In the genomic region with DNA sequence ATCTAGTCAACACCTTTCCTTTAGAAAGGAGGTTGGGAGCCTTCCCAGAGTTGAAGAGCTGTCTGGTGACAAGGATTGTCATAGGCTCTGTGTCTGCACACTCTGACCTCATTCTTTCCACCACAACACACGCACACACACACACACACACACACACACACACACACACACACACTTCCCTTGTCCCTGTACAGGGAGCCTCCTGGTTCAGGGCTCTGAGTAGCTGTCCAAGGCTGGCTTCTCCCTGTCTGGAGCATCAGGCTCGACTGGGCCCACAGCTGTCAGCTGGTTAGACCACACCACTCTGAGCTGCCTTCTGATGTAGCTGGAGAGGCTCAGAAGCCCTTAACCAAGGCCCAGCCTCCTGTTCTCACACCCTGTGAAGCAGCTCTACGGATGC, we compare ENCODE assay signal across 25 mouse cellular contexts.
DNase-seq lines count a peak whose midpoint lies in the region; ATAC-seq lines count a peak whose summit lies in the region.
"Had no signal": no experiment of that assay in that cellular context is flagged by ENCODE, and none has a peak within 500 bp of the region (broad histone marks: within the 10 kb centered on the region; RNA-seq: fewer than 3 reads in every experiment).

No protein-coding gene starts in this region.

- H3K4me2 ChIP-seq in embryonic facial prominence, embryonic 13.5 days, result no peak overlapping the region
- no peak overlapping the region for H3K4me2 ChIP-seq in heart, embryonic 14.5 days (ENCODE audit: low read length)
- H3K4me2 ChIP-seq in hindbrain, embryonic 16.5 days (ENCODE audit: low read length), result no peak overlapping the region
- no peak overlapping the region for H3K4me2 ChIP-seq in hindbrain, embryonic 11.5 days (replicated peaks; ENCODE audit: low read depth, low read length)
- no peak overlapping the region for H3K4me2 ChIP-seq in kidney, embryonic 16.5 days (replicated peaks; ENCODE audit: low read depth, low read length)
- H3K4me2 ChIP-seq: forebrain, embryonic 12.5 days; hindbrain, embryonic 15.5 days; intestine, embryonic 15.5 days had no signal

- H3K4me3 ChIP-seq in embryonic facial prominence, embryonic 13.5 days, result no peak overlapping the region
- H3K4me3 ChIP-seq in embryonic facial prominence, embryonic 10.5 days, result no peak overlapping the region
- H3K4me3 ChIP-seq in heart, embryonic 14.5 days (ENCODE audit: control insufficient read depth in 1 of 2, insufficient read depth in 1 of 2, low read depth in 1 of 2, low read length in 2 of 2), result no peak overlapping the region
- no peak overlapping the region for H3K4me3 ChIP-seq in hindbrain, embryonic 16.5 days (ENCODE audit: low read length)
- H3K4me3 ChIP-seq in hindbrain, embryonic 11.5 days (ENCODE audit: low read depth, low read length), result no peak overlapping the region
- H3K4me3 ChIP-seq in kidney, embryonic 16.5 days (ENCODE audit: low read length), result no peak overlapping the region
- H3K4me3 ChIP-seq: erythroblast, embryonic 14.5 days; forebrain, embryonic 12.5 days; gastrocnemius, adult 2 months; hindbrain, embryonic 15.5 days; intestine, embryonic 15.5 days had no signal

- H3K27ac ChIP-seq in embryonic facial prominence, embryonic 13.5 days, result no peak overlapping the region
- no peak overlapping the region for H3K27ac ChIP-seq in embryonic facial prominence, embryonic 10.5 days (replicated peaks)
- H3K27ac ChIP-seq in heart, embryonic 14.5 days (replicated peaks in 1 of 2; ENCODE audit: control insufficient read depth in 1 of 2, insufficient read depth in 1 of 2, low read depth in 2 of 2, low read length in 2 of 2), result no peak overlapping the region
- H3K27ac ChIP-seq in hindbrain, embryonic 16.5 days (ENCODE audit: low read depth, low read length), result no peak overlapping the region
- no peak overlapping the region for H3K27ac ChIP-seq in hindbrain, embryonic 11.5 days (ENCODE audit: low read depth, low read length)
- no peak overlapping the region for H3K27ac ChIP-seq in kidney, embryonic 16.5 days (ENCODE audit: low read length)
- H3K27ac ChIP-seq: forebrain, embryonic 12.5 days; gastrocnemius, adult 2 months; hindbrain, embryonic 15.5 days; intestine, embryonic 15.5 days had no signal

- WGBS in embryonic facial prominence, embryonic 13.5 days, result 59% methylated on average over 3 of the region's 3 CpGs
- WGBS in embryonic facial prominence, embryonic 10.5 days, result 72% methylated on average over 3 of the region's 3 CpGs
- 35% methylated on average over 3 of the region's 3 CpGs for WGBS in heart, embryonic 14.5 days
- 76% methylated on average over 3 of the region's 3 CpGs for WGBS in hindbrain, embryonic 16.5 days
- 66% methylated on average over 3 of the region's 3 CpGs for WGBS in hindbrain, embryonic 11.5 days
- WGBS in kidney, embryonic 16.5 days, result 56% methylated on average over 3 of the region's 3 CpGs

- no peaks in the 10 kb centered on the region for H3K36me3 ChIP-seq in embryonic facial prominence, embryonic 13.5 days
- no peaks in the 10 kb centered on the region for H3K36me3 ChIP-seq in embryonic facial prominence, embryonic 10.5 days (replicated peaks)
- H3K36me3 ChIP-seq in heart, embryonic 14.5 days (ENCODE audit: control insufficient read depth, insufficient read depth, low read length), result no peaks in the 10 kb centered on the region
- no peaks in the 10 kb centered on the region for H3K36me3 ChIP-seq in hindbrain, embryonic 16.5 days (ENCODE audit: control insufficient read depth, insufficient read depth, low read length)
- H3K36me3 ChIP-seq in hindbrain, embryonic 11.5 days (ENCODE audit: control insufficient read depth, insufficient read depth, low read length), result no peaks in the 10 kb centered on the region
- H3K36me3 ChIP-seq in kidney, embryonic 16.5 days (ENCODE audit: insufficient read depth, low read length), result no peaks in the 10 kb centered on the region
- H3K36me3 ChIP-seq: forebrain, embryonic 12.5 days; hindbrain, embryonic 15.5 days; intestine, embryonic 15.5 days had no signal

- H3K27me3 ChIP-seq in embryonic facial prominence, embryonic 13.5 days, result no peaks in the 10 kb centered on the region
- no peaks in the 10 kb centered on the region for H3K27me3 ChIP-seq in embryonic facial prominence, embryonic 10.5 days (replicated peaks; ENCODE audit: low read depth, poor library complexity, severe bottlenecking)
- H3K27me3 ChIP-seq in heart, embryonic 14.5 days (ENCODE audit: control insufficient read depth, insufficient read depth, low read length), result no peaks in the 10 kb centered on the region
- no peaks in the 10 kb centered on the region for H3K27me3 ChIP-seq in hindbrain, embryonic 16.5 days (replicated peaks; ENCODE audit: control insufficient read depth, insufficient read depth, low read length)
- H3K27me3 ChIP-seq in hindbrain, embryonic 11.5 days (ENCODE audit: control insufficient read depth, insufficient read depth, low read length), result no peaks in the 10 kb centered on the region
- no peaks in the 10 kb centered on the region for H3K27me3 ChIP-seq in kidney, embryonic 16.5 days (ENCODE audit: insufficient read depth, low read length)
- H3K27me3 ChIP-seq: forebrain, embryonic 12.5 days; hindbrain, embryonic 15.5 days; intestine, embryonic 15.5 days had no signal

- H3K9me3 ChIP-seq in embryonic facial prominence, embryonic 13.5 days, result no peaks in the 10 kb centered on the region
- H3K9me3 ChIP-seq in embryonic facial prominence, embryonic 10.5 days, result no peaks in the 10 kb centered on the region
- no peaks in the 10 kb centered on the region for H3K9me3 ChIP-seq in heart, embryonic 14.5 days (ENCODE audit: control insufficient read depth, low read length)
- H3K9me3 ChIP-seq in hindbrain, embryonic 16.5 days (ENCODE audit: control insufficient read depth, low read length), result no peaks in the 10 kb centered on the region
- no peaks in the 10 kb centered on the region for H3K9me3 ChIP-seq in hindbrain, embryonic 11.5 days (ENCODE audit: control insufficient read depth, low read length)
- no peaks in the 10 kb centered on the region for H3K9me3 ChIP-seq in kidney, embryonic 16.5 days (ENCODE audit: low read length)
- H3K9me3 ChIP-seq: forebrain, embryonic 12.5 days; hindbrain, embryonic 15.5 days; intestine, embryonic 15.5 days had no signal

- ATAC-seq in embryonic facial prominence, embryonic 13.5 days (ENCODE audit: insufficient number of reproducible peaks, insufficient read depth, low FRiP score, low TSS enrichment, low read depth), result 0 out of 2 replicates have a peak, but pooled peaks have one; percentile 15
- ATAC-seq in heart, embryonic 14.5 days (ENCODE audit: insufficient number of reproducible peaks, insufficient read depth, low FRiP score, low read depth), result peak; percentile 63; the same call in 1 of the 2 replicates
- ATAC-seq in hindbrain, embryonic 16.5 days, result 0 out of 2 replicates have a peak, but pooled peaks have one; percentile 15
- no peak for ATAC-seq in hindbrain, embryonic 11.5 days (ENCODE audit: low FRiP score)
- 0 out of 2 replicates have a peak, but pooled peaks have one; percentile 12 for ATAC-seq in kidney, embryonic 16.5 days (ENCODE audit: low FRiP score, low TSS enrichment)
- ATAC-seq: activated CD4-positive, CD25-positive, alpha-beta regulatory T cell, adult 4 months; forebrain, embryonic 16.5 days; intestine, embryonic 15.5 days had no signal

- H3K4me1 ChIP-seq in embryonic facial prominence, embryonic 13.5 days, result no peaks in the 10 kb centered on the region
- no peaks in the 10 kb centered on the region; the same call in 1 of the 2 replicates for H3K4me1 ChIP-seq in embryonic facial prominence, embryonic 10.5 days
- H3K4me1 ChIP-seq in heart, embryonic 14.5 days (ENCODE audit: control insufficient read depth in 2 of 2, insufficient read depth in 2 of 2, low read length in 2 of 2), result no peaks in the 10 kb centered on the region
- H3K4me1 ChIP-seq in hindbrain, embryonic 16.5 days (ENCODE audit: control insufficient read depth, insufficient read depth, low read depth, low read length), result no peaks in the 10 kb centered on the region
- no peaks in the 10 kb centered on the region for H3K4me1 ChIP-seq in hindbrain, embryonic 11.5 days (replicated peaks; ENCODE audit: control insufficient read depth, insufficient read depth, low read length)
- no peaks in the 10 kb centered on the region for H3K4me1 ChIP-seq in kidney, embryonic 16.5 days (ENCODE audit: insufficient read depth, low read length)
- H3K4me1 ChIP-seq: intestine, embryonic 15.5 days had no signal

- DNase-seq in embryonic facial prominence, embryonic 10.5 days (ENCODE audit: low spot score), result no peak
- no peak for DNase-seq in heart, adult 18-20 months
- no peak for DNase-seq in hindbrain, embryonic 11.5 days (ENCODE audit: low spot score)
- DNase-seq in kidney, postnatal 14 days, result no peak
- DNase-seq: adrenal gland, adult 8-10 months; adrenal gland, postnatal 25 days; cerebellum, adult 11-12 months; cerebellum, adult 8-10 months; cerebellum, postnatal 10 days; cerebellum, postnatal 36 days; embryo, embryonic 11 days; gastrocnemius, adult 2 months; gastrocnemius, postnatal 14 days; heart, adult 11 months; kidney, adult 11 months had no signal

- H3K9ac ChIP-seq in embryonic facial prominence, embryonic 13.5 days, result no peak overlapping the region
- no peak overlapping the region for H3K9ac ChIP-seq in heart, embryonic 14.5 days (ENCODE audit: low read length)
- H3K9ac ChIP-seq in hindbrain, embryonic 16.5 days (ENCODE audit: low read depth, low read length), result no peak overlapping the region
- no peak overlapping the region for H3K9ac ChIP-seq in hindbrain, embryonic 11.5 days (ENCODE audit: low read depth, low read length)
- H3K9ac ChIP-seq in kidney, embryonic 16.5 days (replicated peaks; ENCODE audit: low read length), result no peak overlapping the region
- H3K9ac ChIP-seq: forebrain, embryonic 12.5 days; hindbrain, embryonic 15.5 days; intestine, embryonic 15.5 days had no signal
